Mouse (Mus musculus) forebrain, embryonic 14.5 days (tissue): ENCODE results near the gene Stac2. TPM values are rescaled to one million over a fixed set of nuclear protein-coding genes. Genes with fewer than 3 reads are reported as not detected.

Experiments
- ATAC-seq: fragments of 200-750 bp; cut with Nextera tagmentation; 2 replicates; pipeline ENCODE4 v1.8.0; 2017; ENCODE audit warnings: mild to moderate bottlenecking, moderate library complexity
- DNase-seq: peaks from one replicate; pipeline ENCODE4 v3.0.0-alpha.2; 2015; ENCODE audit warnings: low spot score
- H3K27ac ChIP-seq: fragments of 300-500 bp; sonication (generic); 2 replicates; pipeline ENCODE4 v1.5.1; 2014; ENCODE audit warnings: low read depth, mild to moderate bottlenecking, control low read depth, low read length, moderate library complexity
- H3K27me3 ChIP-seq: fragments of 300-500 bp; sonication (generic); replicated peaks from 2 replicates; pipeline ENCODE4 v1.6.1; 2014; ENCODE audit warnings: low read length, control low read depth, mixed read lengths; ENCODE audit not compliant: control insufficient read depth, insufficient read depth
- H3K36me3 ChIP-seq: fragments of 300-500 bp; sonication (generic); 2 replicates; pipeline ENCODE4 v1.6.1; 2014; ENCODE audit warnings: low read length, control low read depth; ENCODE audit not compliant: control insufficient read depth, insufficient read depth
- H3K4me1 ChIP-seq: fragments of 300-500 bp; sonication (generic); 2 replicates; pipeline ENCODE4 v1.6.1; 2014; ENCODE audit warnings: antibody characterized with exemption, low read length, control low read depth; ENCODE audit not compliant: control insufficient read depth, insufficient read depth
- H3K4me2 ChIP-seq: fragments of 300-500 bp; sonication (generic); 2 replicates; pipeline ENCODE4 v1.6.1; 2014; ENCODE audit warnings: mild to moderate bottlenecking, control low read depth, low read length
- H3K4me3 ChIP-seq: fragments of 300-500 bp; sonication (generic); 2 replicates; pipeline ENCODE4 v1.5.1; 2014; ENCODE audit warnings: low read depth, low read length, control low read depth
- H3K9ac ChIP-seq: fragments of 300-500 bp; sonication (generic); 2 replicates; pipeline ENCODE4 v1.6.1; 2014; ENCODE audit warnings: mild to moderate bottlenecking, low read length, control low read depth, moderate library complexity
- H3K9me3 ChIP-seq: fragments of 300-500 bp; sonication (generic); replicated peaks from 2 replicates; pipeline ENCODE4 v1.6.1; 2016; ENCODE audit warnings: low read length, control low read depth, mixed read lengths; ENCODE audit not compliant: control insufficient read depth
- WGBS: fragments of 180-500 bp; shearing (Covaris S2); extraction: QIAGEN DNeasy Blood & Tissue Kit; methylation state at CpG from one replicate; pipeline ENCODE4 v1.1.7; 2014; 5-methylcytosine and 5-hydroxymethylcytosine counted together
- microRNA-seq: library from miRNA; unstranded; fragments of <30 nt; microRNA quantifications from one replicate; pipeline ENCODE4, GENCODE M21; 2016
- polyA plus RNA-seq: library from polyadenylated mRNA; unstranded; fragments of >200 nt; fragmentation: Nextera tagmentation; extraction: Ambion mirVana; gene quantifications from 2 replicates; pipeline ENCODE4 v1.2.1, GENCODE M21; 2014

Gene Stac2
- polyA plus RNA-seq, 1 experiment from 2014 or later: 1.1 TPM

DNA sequence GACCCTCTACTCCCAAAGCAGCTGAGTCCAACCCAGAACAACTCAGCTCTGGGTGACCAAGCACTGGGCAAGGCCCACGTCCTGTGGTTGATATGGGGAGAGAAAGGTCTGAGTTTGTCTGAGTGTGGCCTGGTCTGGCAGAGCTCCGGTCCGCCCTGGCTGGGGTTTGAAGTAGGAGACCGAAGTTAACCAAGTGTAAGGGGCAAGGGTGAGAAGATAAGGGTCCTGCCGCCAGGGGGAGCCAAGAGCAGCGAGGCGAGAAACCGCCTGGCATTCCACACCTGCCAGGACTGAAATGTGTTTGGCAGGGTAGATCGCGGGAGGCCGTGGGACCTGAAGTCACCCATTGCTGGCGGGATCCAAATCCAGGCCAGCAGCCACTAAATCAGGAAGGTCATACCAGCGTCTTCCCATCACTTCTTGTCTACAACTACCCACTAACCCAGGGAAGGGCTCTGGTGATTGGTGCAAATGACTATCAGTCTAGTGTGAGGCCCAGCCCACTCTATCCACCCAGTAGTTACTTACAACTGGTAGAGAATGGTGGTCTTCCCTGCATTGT is 58.6 kb downstream of the Stac2 start:
- DNase-seq (peak; percentile 63), ATAC-seq (peak; percentile 51)
- Histone ChIP-seq H3K9ac (no peak overlapping the region), H3K4me2 (peak overlapping the region; percentile 84), H3K27ac (no peak overlapping the region), H3K4me3 (peak overlapping the region; percentile 40), H3K36me3 (no peaks in the 10 kb centered on the region), H3K9me3 (no peaks in the 10 kb centered on the region), H3K27me3 (no peaks in the 10 kb centered on the region), H3K4me1 (peaks cover 16% of the 10 kb centered on the region)
- 2% methylated on average over 13 of the region's 13 CpGs for WGBS

DNA sequence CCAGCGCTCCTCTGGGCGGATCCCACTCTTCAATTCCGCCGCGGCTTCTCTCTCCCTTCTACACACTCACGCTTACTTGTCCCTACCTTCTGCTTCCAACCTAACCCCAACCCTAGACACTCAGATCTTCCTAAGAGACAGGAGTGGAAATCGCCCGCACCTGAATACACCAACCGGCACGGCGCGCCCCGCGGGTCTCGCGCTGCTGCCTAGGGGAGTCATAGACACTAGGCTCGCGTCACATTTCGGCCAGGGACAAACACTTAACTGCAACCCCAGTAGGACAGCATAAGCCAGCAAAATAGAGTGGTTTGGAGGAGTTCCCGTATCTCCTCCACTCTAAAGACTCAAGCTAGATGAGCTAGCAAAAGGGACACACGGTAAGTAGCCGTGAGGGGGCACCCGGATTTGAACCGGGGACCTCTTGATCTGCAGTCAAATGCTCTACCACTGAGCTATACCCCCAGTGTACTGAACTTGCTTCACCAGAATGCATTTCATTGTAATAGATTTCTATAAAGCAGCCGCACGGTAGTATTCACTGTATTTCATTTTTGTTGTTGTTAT is 64.6 kb downstream of the Stac2 start:
- peak overlapping the region; percentile 59 for H3K4me2 ChIP-seq
- H3K36me3 ChIP-seq: no peaks in the 10 kb centered on the region
- peaks cover 7% of the 10 kb centered on the region for H3K4me1 ChIP-seq
- H3K4me3 ChIP-seq: peak overlapping the region; percentile 85
- no peaks in the 10 kb centered on the region for H3K9me3 ChIP-seq
- DNase-seq (peak; percentile 96), ATAC-seq (peak; percentile 93)
- WGBS: under 1% methylated on average over 26 of the region's 26 CpGs
- H3K27ac ChIP-seq: peak overlapping the region; percentile 78
- peak overlapping the region; percentile 79 for H3K9ac ChIP-seq
- peaks cover 28% of the 10 kb centered on the region for H3K27me3 ChIP-seq

- peak; percentile 87 for ATAC-seq
- Histone ChIP-seq H3K36me3 (no peaks in the 10 kb centered on the region), H3K9me3 (no peaks in the 10 kb centered on the region), H3K27me3 (peaks cover 28% of the 10 kb centered on the region), H3K9ac (peak overlapping the region; percentile 79), H3K4me2 (peak overlapping the region; percentile 59), H3K4me3 (peak overlapping the region; percentile 85), H3K4me1 (peaks cover 7% of the 10 kb centered on the region), H3K27ac (peak overlapping the region; percentile 78)
- WGBS: under 1% methylated on average over 42 of the region's 42 CpGs
- DNase-seq: peak; percentile 94
These were observed 65.4 kb downstream of the Stac2 start for GRCm38 (mm10) chr11:97987551-97988526.

- Histone ChIP-seq H3K9ac (peak overlapping the region; percentile 56; the same call in 1 of the 2 replicates), H3K36me3 (no peaks in the 10 kb centered on the region), H3K27ac (no peak overlapping the region), H3K4me3 (peak overlapping the region; percentile 85), H3K4me1 (peaks cover 7% of the 10 kb centered on the region), H3K27me3 (peaks cover 28% of the 10 kb centered on the region), H3K9me3 (no peaks in the 10 kb centered on the region), H3K4me2 (peak overlapping the region; percentile 81)
- DNase-seq (no peak), ATAC-seq (no peak)
- 28% methylated on average over 13 of the region's 17 CpGs for WGBS
These were observed 66.4 kb downstream of the Stac2 start for GRCm38 (mm10) chr11:97986738-97987465.

Small RNA genes within 50 kb of the gene (microRNA-seq; reads per million reads assigned to microRNA genes)
- not detected for gene Gm27597

Other genes starting within 250 kb of the Stac2 start
- 20.3 and 21.5 TPM in 2 replicates for gene B230217C12Rik, start 212.7 kb downstream of the Stac2 start, polyA plus RNA-seq
- 0.40 and 0.65 TPM in 2 replicates for gene Fbxo47, start 169.3 kb downstream of the Stac2 start, polyA plus RNA-seq
- 0.48 and 0.84 TPM in 2 replicates for gene Plxdc1, start 67.0 kb downstream of the Stac2 start, polyA plus RNA-seq
- 2.8 and 4.8 TPM in 2 replicates for gene Arl5c, start 57.3 kb downstream of the Stac2 start, polyA plus RNA-seq
- gene Cacnb1, start 30.4 kb downstream of the Stac2 start, polyA plus RNA-seq: 22.1 and 29.2 TPM in 2 replicates
- gene Rpl19, start 26.8 kb downstream of the Stac2 start, polyA plus RNA-seq: 787 and 932 TPM in 2 replicates
- gene Fbxl20, start 96.9 kb upstream of the Stac2 start, polyA plus RNA-seq: 23.0 and 27.4 TPM in 2 replicates
- gene Med1, start 139.8 kb upstream of the Stac2 start, polyA plus RNA-seq: 54.5 and 60.6 TPM in 2 replicates
- gene Cdk12, start 149.6 kb upstream of the Stac2 start, polyA plus RNA-seq: 10.0 and 10.2 TPM in 2 replicates